13 mouse cellular contexts compared by ENCODE assay signal in the genomic region with DNA sequence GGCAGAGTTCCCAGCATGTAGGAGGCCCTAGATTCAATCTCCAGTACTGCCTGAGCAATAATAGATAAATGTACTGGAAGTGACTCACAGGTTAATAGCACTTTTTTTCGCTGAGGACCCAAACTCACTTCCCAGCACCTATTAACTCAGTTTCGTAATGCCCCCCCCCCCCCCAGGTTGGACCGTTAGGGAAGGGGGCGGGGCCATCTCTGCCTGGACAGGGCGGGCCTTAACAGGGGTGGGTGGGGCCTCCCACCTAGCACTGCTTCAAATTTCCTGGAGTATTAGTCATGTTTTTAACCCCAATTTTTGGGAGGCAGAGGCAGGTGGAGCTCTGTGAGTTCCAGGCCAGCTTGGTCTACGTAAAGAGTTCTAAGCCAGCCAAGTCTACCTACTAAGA. TPM values are rescaled to one million over a fixed set of nuclear protein-coding genes. Genes with fewer than 3 reads are reported as not detected.
DNase-seq lines count a peak whose midpoint lies in the region; ATAC-seq and TF ChIP-seq lines count a peak whose summit lies in the region.
"Had no signal": no experiment of that assay in that cellular context is flagged by ENCODE, and none has a peak within 500 bp of the region (broad histone marks: within the 10 kb centered on the region; RNA-seq: fewer than 3 reads in every experiment).

No protein-coding gene starts in this region.

- H3K9me3 ChIP-seq in intestine, postnatal 0 days (ENCODE audit: control insufficient read depth) = no peaks in the 10 kb centered on the region
- H3K9me3 ChIP-seq in intestine, embryonic 15.5 days = no peaks in the 10 kb centered on the region
- H3K9me3 ChIP-seq in liver, embryonic 15.5 days (replicated peaks) = no peaks in the 10 kb centered on the region
- H3K9me3 ChIP-seq: stomach, embryonic 15.5 days had no signal

- WGBS in intestine, postnatal 0 days = 54% methylated on average over 6 of the region's 6 CpGs
- 66% methylated on average over 6 of the region's 6 CpGs for WGBS in intestine, embryonic 15.5 days
- 53% methylated on average over 6 of the region's 6 CpGs for WGBS in liver, embryonic 15.5 days (ENCODE audit: insufficient replicate concordance)

- peaks cover 25% of the 10 kb centered on the region for H3K36me3 ChIP-seq in intestine, postnatal 0 days (ENCODE audit: control insufficient read depth, insufficient read depth)
- H3K36me3 ChIP-seq in intestine, embryonic 15.5 days = no peaks in the 10 kb centered on the region
- no peaks in the 10 kb centered on the region; the same call in none of the 2 replicates for H3K36me3 ChIP-seq in liver, embryonic 15.5 days (replicated peaks)
- H3K36me3 ChIP-seq: neural tube, embryonic 12.5 days had no signal

- H3K4me2 ChIP-seq in intestine, postnatal 0 days (replicated peaks; ENCODE audit: low read depth) = 0 out of 2 replicates have a peak overlapping the region, but pooled peaks have one; percentile 87
- no peak overlapping the region for H3K4me2 ChIP-seq in intestine, embryonic 15.5 days (replicated peaks)
- H3K4me2 ChIP-seq in liver, embryonic 15.5 days = peak overlapping the region; percentile 93; the same call in 1 of the 2 replicates

- no peak overlapping the region for H3K9ac ChIP-seq in intestine, postnatal 0 days (ENCODE audit: low read depth, low read length)
- no peak overlapping the region for H3K9ac ChIP-seq in intestine, embryonic 15.5 days
- H3K9ac ChIP-seq in liver, embryonic 15.5 days = no peak overlapping the region

- DNase-seq in thymus, postnatal 4 days = peak; percentile 33
- no peak for DNase-seq in thymus, postnatal 10 days (ENCODE audit: low spot score in 2 of 2)
- DNase-seq in retina, embryonic 14.5 days (ENCODE audit: low spot score) = no peak

- H3K27ac ChIP-seq in intestine, postnatal 0 days (ENCODE audit: low read depth, low read length) = no peak overlapping the region
- no peak overlapping the region for H3K27ac ChIP-seq in intestine, embryonic 15.5 days
- no peak overlapping the region for H3K27ac ChIP-seq in liver, embryonic 15.5 days (replicated peaks)
- H3K27ac ChIP-seq: neural tube, embryonic 12.5 days had no signal

- no peak overlapping the region for H3K4me3 ChIP-seq in intestine, postnatal 0 days (ENCODE audit: low read depth, low read length)
- H3K4me3 ChIP-seq in intestine, embryonic 15.5 days (replicated peaks) = no peak overlapping the region
- H3K4me3 ChIP-seq in liver, embryonic 15.5 days (replicated peaks) = no peak overlapping the region

- no peak for TF ChIP-seq CTCF in intestine, postnatal 0 days (IDR thresholded peaks at IDR 0.05; ENCODE audit: low read depth)

- H3K4me1 ChIP-seq in intestine, postnatal 0 days (replicated peaks; ENCODE audit: control insufficient read depth, insufficient read depth, low read length) = no peaks in the 10 kb centered on the region
- H3K4me1 ChIP-seq in intestine, embryonic 15.5 days (replicated peaks) = peaks cover 4% of the 10 kb centered on the region; the same call in 1 of the 2 replicates
- H3K4me1 ChIP-seq in liver, embryonic 15.5 days (replicated peaks) = peaks cover 32% of the 10 kb centered on the region

- H3K27me3 ChIP-seq in intestine, postnatal 0 days (replicated peaks; ENCODE audit: control insufficient read depth, insufficient read depth, low read length) = no peaks in the 10 kb centered on the region
- no peaks in the 10 kb centered on the region for H3K27me3 ChIP-seq in intestine, embryonic 15.5 days (replicated peaks)
- no peaks in the 10 kb centered on the region for H3K27me3 ChIP-seq in liver, embryonic 15.5 days
- H3K27me3 ChIP-seq: neural tube, embryonic 12.5 days; stomach, embryonic 15.5 days had no signal

- ATAC-seq in intestine, postnatal 0 days = no peak
- ATAC-seq in intestine, embryonic 15.5 days = no peak
- ATAC-seq in liver, embryonic 15.5 days (ENCODE audit: insufficient read depth) = no peak
- ATAC-seq in erythroid progenitor cell, adult 5-6 weeks (replicated peaks; ENCODE audit: low FRiP score, poor library complexity, severe bottlenecking) = no peak

RNA-seq across cellular contexts. Expression of gene Tesmin, which starts 0.6 kb away (rescaled TPM):
- polyA plus RNA-seq in intestine, postnatal 0 days (2015; fragmentation: Nextera tagmentation; extraction: Ambion mirVana) = 1.1 and 1.3 TPM in 2 replicates
- polyA plus RNA-seq in intestine, embryonic 15.5 days (2015; fragmentation: Nextera tagmentation; extraction: Ambion mirVana) = 0.24 and 0.27 TPM in 2 replicates
- polyA plus RNA-seq in liver, embryonic 15.5 days (2015; fragmentation: Nextera tagmentation; extraction: Ambion mirVana) = 0.26 and 0.39 TPM in 2 replicates
- 1.7 TPM in 1 of 2 replicates, not detected in the other for total RNA-seq in erythroid progenitor cell, adult 5-6 weeks (2015; ENCODE audit: low replicate concordance)
- not detected in 2 replicates for total RNA-seq in erythroid progenitor cell, adult 5-6 weeks (2017; ENCODE audit: low replicate concordance)
- polyA plus RNA-seq: activated CD4-positive, CD25-positive, alpha-beta regulatory T cell, adult 4 months; neural tube, embryonic 12.5 days had no signal

RNA-seq across cellular contexts. Expression of gene Gal, which starts 26.3 kb away (rescaled TPM):
- polyA plus RNA-seq in intestine, postnatal 0 days (2015; fragmentation: Nextera tagmentation; extraction: Ambion mirVana) = 38.7 and 42.3 TPM in 2 replicates
- 15.6 and 16.4 TPM in 2 replicates for polyA plus RNA-seq in intestine, embryonic 15.5 days (2015; fragmentation: Nextera tagmentation; extraction: Ambion mirVana)
- polyA plus RNA-seq in liver, embryonic 15.5 days (2015; fragmentation: Nextera tagmentation; extraction: Ambion mirVana) = 0.12 and 0.15 TPM in 2 replicates
- total RNA-seq in erythroid progenitor cell, adult 5-6 weeks (2015; ENCODE audit: low replicate concordance) = not detected in 2 replicates
- total RNA-seq in erythroid progenitor cell, adult 5-6 weeks (2017; ENCODE audit: low replicate concordance) = not detected in 2 replicates
- total RNA-seq: CH12.LX had no signal
- polyA plus RNA-seq: kidney, embryonic 14.5 days; liver, adult 2 months had no signal

Comparison
In these comparisons a context has a peak if more than half of its experiments do, and no peak if none do; other contexts are left out.
1. RNA of gene Gal, which starts 26.3 kb away (polyA plus RNA-seq): 38.7 to 42.3 TPM in intestine, postnatal 0 days and 15.6 to 16.4 TPM in intestine, embryonic 15.5 days; 0.12 to 0.15 TPM in liver, embryonic 15.5 days; every median in the first group is over 10 times any median in the second.